Mouse (Mus musculus) heart, adult 2 months (tissue): ENCODE results near the gene Agl. TPM values are rescaled to one million over a fixed set of nuclear protein-coding genes. Genes with fewer than 3 reads are reported as not detected.
"Not testable (repeated sequence)": the region's sequence is repeated elsewhere in the genome, so short reads cannot be mapped to it uniquely, and the experiment has no call there.

Experiments
- DNase-seq, 2 experiments: peaks; one replicate each; pipeline ENCODE4 v3.0.0; 2021
- H3K27ac ChIP-seq: fragments of 200-600 bp; 2 replicates; pipeline ENCODE4 v1.8.1; 2022
- H3K27me3 ChIP-seq: fragments of 200-500 bp; 2 replicates; pipeline ENCODE4 v1.6.1; 2012; ENCODE audit warnings: mild to moderate bottlenecking, low read length, inconsistent platforms, mixed read lengths; ENCODE audit not compliant: control insufficient read depth, insufficient read depth
- H3K36me3 ChIP-seq: fragments of 200-500 bp; 2 replicates; pipeline ENCODE4 v1.6.1; 2012; ENCODE audit warnings: low read length, inconsistent platforms; ENCODE audit not compliant: control insufficient read depth, insufficient read depth
- H3K4me1 ChIP-seq: fragments of 200-500 bp; 2 replicates; pipeline ENCODE4 v1.6.1; 2011; ENCODE audit warnings: low read length; ENCODE audit not compliant: control insufficient read depth, insufficient read depth
- H3K4me3 ChIP-seq: fragments of 200-600 bp; 2 replicates; pipeline ENCODE4 v1.8.1; 2022
- H3K79me2 ChIP-seq: fragments of 200-500 bp; replicated peaks from 2 replicates; pipeline ENCODE4 v1.6.1; 2012; ENCODE audit warnings: mild to moderate bottlenecking, inconsistent platforms, low read length, moderate library complexity, mixed read lengths; ENCODE audit not compliant: control insufficient read depth, insufficient read depth
- H3K9ac ChIP-seq: fragments of 200-500 bp; 2 replicates; pipeline ENCODE4 v1.6.1; 2012; ENCODE audit warnings: low read depth, mild to moderate bottlenecking, control low read depth, inconsistent platforms, low read length, mixed read lengths
- CTCF ChIP-seq: fragments of 200-600 bp; IDR thresholded peaks from 2 replicates; pipeline ENCODE4 v1.8.1; 2022; ENCODE audit warnings: antibody characterized with exemption, mild to moderate bottlenecking, moderate library complexity
- EP300 ChIP-seq: fragments of 200-500 bp; IDR thresholded peaks from 2 replicates; pipeline ENCODE4 v1.6.1; 2011; ENCODE audit warnings: low read depth, low read length, control low read depth; ENCODE audit not compliant: insufficient read depth
- POLR2A ChIP-seq: fragments of 200-500 bp; IDR thresholded peaks from 2 replicates; pipeline ENCODE4 v1.6.1; 2011; ENCODE audit warnings: mild to moderate bottlenecking, low read depth, low read length, control low read depth; ENCODE audit not compliant: insufficient read depth
- WGBS: fragments of 180-500 bp; shearing (Covaris S2); methylation state at CpG from one replicate; pipeline ENCODE4 v1.1.7; 2018; 5-methylcytosine and 5-hydroxymethylcytosine counted together
- intact Hi-C: fragments of 180-260 bp; cut with DNase I; formaldehyde crosslinking; loops from one replicate; pipeline ENCODE4 v1.15.1; 2025
- polyA plus RNA-seq: library from polyadenylated mRNA; depleted of rRNA; stranded (reverse); fragments of >200 nt; gene quantifications from 2 replicates; pipeline ENCODE4 v1.2.3, GENCODE M21; 2012
- total RNA-seq, 2 experiments: library from RNA; stranded (reverse); gene quantifications; 2 replicates each; pipeline ENCODE4 v1.2.3; 2021

The Agl gene
- total and polyA plus RNA-seq, 3 experiments = 41.1 to 200 (median 173) TPM

DNA sequence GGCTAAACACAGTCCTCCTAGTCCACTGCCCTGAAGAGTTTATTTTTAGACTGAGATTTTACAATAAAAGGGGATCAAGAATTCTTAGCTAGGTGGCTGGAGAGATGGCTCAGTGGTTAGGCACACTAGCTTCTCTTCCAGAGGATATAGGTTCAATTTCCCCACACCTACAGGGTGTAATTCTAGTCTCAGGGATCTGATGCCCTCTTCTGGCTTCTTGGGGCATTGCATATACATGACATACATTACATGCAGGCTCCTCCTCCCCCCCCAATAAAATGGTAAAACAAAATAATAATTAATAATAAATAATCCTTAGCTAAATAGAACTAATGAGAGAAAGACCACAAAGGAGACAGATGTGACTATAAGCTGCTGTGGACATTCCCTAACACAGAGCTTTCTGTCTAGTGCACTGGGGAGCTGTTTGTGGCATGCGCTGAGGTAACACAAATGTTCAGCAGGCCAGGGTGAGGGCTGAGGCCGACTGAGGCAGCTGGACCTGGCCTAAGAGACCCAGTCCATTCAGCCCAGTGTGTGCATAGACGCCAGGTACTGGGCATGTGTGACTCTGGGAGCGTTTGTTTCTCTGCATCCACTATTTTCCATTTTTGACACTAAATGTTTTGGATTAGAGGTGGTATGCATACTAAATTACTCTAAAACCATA lies 56.6 kb downstream of the Agl start:
- 83% methylated on average over 4 of the region's 4 CpGs for WGBS
- DNase-seq = no peak
- H3K36me3 ChIP-seq = no peaks in the 10 kb centered on the region
- H3K4me3 ChIP-seq = no peak overlapping the region
- intact Hi-C loops = loop anchor here (2.0 to 5.0 kb wide), 2 partner anchors 157 to 244 kb away; partner anchors contain the start of genes Rtca and Sass6
- no peaks in the 10 kb centered on the region for H3K27me3 ChIP-seq
- no peak overlapping the region for H3K9ac ChIP-seq
- no peak overlapping the region for H3K27ac ChIP-seq
- no peaks in the 10 kb centered on the region for H3K79me2 ChIP-seq
- TF ChIP-seq EP300 (no peak), POLR2A (no peak), CTCF (peak; percentile 86)
- no peaks in the 10 kb centered on the region; the same call in 1 of the 2 replicates for H3K4me1 ChIP-seq

DNA sequence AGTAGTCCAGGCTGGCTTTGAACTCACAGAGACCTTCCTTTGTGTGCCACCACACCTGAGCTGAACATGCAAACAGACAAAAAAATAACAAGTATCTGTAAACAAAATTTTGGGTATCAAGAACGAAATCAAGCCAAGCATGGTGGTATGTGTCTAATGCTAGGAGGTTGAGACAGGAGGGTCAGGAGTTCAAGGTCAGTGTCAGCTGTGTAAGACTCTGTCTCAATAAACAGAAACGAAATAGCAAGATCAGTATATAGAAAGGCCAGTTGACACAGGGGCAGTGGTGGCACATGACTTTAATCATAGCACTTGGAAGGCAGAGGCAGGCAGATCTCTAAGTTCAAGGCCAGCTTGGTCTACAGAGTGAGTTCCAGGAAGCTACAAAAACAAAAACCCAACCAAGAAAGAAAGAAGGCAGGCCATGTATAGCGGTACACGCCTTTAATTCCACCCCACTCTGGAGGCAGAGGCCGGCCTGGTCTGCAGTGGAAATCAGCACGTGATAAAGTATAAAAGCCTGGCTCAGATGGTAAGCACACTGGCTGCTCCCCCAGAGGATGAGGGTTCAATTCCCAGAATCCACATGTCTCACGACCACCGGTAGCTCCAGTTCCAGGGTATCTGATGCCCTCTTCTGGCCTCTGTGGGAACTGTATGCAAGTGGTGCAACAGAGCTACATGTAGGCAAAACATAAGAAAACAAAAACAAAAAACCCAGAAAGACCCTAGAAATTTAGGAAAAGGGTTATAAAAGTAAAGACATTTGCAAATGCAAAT lies 59.4 kb downstream of the Agl start:
- Histone ChIP-seq H3K9ac (no peak overlapping the region), H3K79me2 (no peaks in the 10 kb centered on the region), H3K36me3 (no peaks in the 10 kb centered on the region), H3K4me3 (no peak overlapping the region), H3K27me3 (no peaks in the 10 kb centered on the region), H3K4me1 (no peaks in the 10 kb centered on the region; the same call in 1 of the 2 replicates), H3K27ac (no peak overlapping the region)
- peak; percentile 83 for TF ChIP-seq CTCF
- no peak for TF ChIP-seq POLR2A
- intact Hi-C loops = loop anchor here (5.0 kb wide), 1 partner anchor 416 kb away; no protein-coding TSS in a partner anchor
- peak; percentile 13 to 47 for DNase-seq
- 57% methylated on average over 8 of the region's 8 CpGs for WGBS

DNA sequence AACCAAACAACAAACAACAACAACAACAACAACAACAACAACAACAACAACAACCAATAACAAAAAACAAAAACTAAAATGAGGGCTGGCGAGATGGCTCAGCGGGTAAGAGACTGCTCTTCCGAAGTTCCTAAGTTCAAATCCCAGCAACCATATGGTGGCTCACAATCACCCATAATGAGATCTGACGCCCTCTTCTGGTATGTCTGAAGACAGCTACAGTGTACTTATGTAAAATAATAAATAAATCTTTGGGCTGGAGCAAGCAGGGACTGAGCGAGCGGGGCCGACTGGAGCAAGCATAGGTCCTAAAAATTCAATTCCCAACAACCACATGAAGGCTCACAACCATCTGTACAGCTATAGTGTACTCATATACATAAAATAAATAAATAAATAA lies 60.3 kb downstream of the Agl start:
- intact Hi-C loops = loop anchor here (5.0 kb wide), 1 partner anchor 415 kb away; no protein-coding TSS in a partner anchor
- not testable (repeated sequence) for H3K9ac ChIP-seq, H3K4me1 ChIP-seq, DNase-seq, H3K4me3 ChIP-seq, H3K36me3 ChIP-seq, H3K27me3 ChIP-seq, H3K79me2 ChIP-seq, H3K27ac ChIP-seq
- 92% methylated on average over 7 of the region's 7 CpGs for WGBS
- TF ChIP-seq CTCF = peak; percentile 40

DNA sequence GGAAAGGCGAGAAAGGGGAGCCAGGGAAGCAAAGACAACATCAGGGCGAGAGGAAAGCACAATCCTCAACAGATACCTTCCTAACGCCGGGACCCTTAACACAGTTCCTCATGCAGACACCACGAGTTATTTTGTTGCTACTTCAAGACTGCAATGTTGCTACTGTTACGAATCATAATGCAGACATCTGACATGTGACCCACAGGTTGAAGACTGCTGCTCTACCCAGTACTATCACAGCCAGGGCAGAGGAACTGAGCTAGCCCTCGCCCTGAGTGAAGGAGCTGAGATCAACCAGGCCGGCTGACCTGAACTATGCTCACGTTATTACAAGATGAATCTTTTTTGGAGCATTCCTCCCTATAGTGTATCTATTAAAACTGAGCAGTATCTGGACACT lies 67.0 kb downstream of the Agl start:
- H3K27ac ChIP-seq = no peak overlapping the region
- H3K4me3 ChIP-seq = no peak overlapping the region
- no peaks in the 10 kb centered on the region for H3K27me3 ChIP-seq
- TF ChIP-seq CTCF (no peak), EP300 (no peak), POLR2A (no peak)
- H3K4me1 ChIP-seq = no peaks in the 10 kb centered on the region
- 69% methylated on average over 9 of the region's 9 CpGs for WGBS
- no peaks in the 10 kb centered on the region for H3K79me2 ChIP-seq
- no peaks in the 10 kb centered on the region for H3K36me3 ChIP-seq
- no peak for DNase-seq
- no peak overlapping the region for H3K9ac ChIP-seq
- intact Hi-C loops = no loop called here

DNA sequence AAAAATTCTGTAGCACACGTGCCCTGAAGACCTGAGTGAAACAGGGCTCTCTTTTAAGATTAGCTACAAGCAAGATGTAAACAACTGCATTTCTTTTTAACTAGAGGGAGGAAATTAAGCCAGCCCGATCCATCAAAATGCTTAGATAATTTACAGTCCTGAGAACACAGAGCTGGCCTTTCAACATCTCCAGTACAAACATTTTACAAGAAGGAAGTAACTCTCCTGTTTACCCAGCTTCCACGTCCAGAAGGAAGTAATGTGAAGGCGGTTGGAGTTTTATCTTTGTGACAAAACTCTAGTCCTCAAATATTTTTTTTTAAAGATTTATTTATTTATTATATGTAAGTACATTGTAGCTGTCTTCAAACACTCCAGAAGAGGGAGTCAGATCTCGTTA lies 67.9 kb downstream of the Agl start:
- no peak for DNase-seq
- H3K79me2 ChIP-seq = no peaks in the 10 kb centered on the region
- no peak overlapping the region for H3K27ac ChIP-seq
- intact Hi-C loops = no loop called here
- no peak overlapping the region for H3K9ac ChIP-seq
- no peak overlapping the region for H3K4me3 ChIP-seq
- no peaks in the 10 kb centered on the region for H3K4me1 ChIP-seq
- TF ChIP-seq EP300 (no peak), CTCF (no peak), POLR2A (no peak)
- H3K36me3 ChIP-seq = no peaks in the 10 kb centered on the region
- 67% methylated on average over 5 of the region's 5 CpGs for WGBS
- no peaks in the 10 kb centered on the region for H3K27me3 ChIP-seq

DNA sequence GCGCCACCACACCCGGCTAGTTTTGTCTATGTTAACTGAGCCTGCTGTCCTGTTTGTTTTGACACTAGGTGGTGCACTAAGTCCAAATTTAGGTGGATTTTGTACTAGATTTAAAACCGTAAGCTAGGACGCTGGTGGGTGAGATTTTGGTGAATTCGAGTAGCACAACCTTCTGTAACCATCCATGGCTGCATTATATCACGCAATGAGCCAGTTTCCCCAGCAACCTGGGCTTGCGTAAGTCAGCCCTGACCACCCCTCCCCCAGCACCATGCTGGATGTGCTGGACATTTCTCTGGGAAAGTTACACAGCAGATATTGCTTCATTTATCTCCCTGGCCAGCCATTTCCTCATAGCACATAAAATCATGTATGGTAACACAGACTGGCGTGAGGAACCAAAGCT lies 70.6 kb downstream of the Agl start:
- H3K9ac ChIP-seq = no peak overlapping the region
- no peaks in the 10 kb centered on the region for H3K79me2 ChIP-seq
- WGBS = 66% methylated on average over 8 of the region's 8 CpGs
- H3K4me3 ChIP-seq = no peak overlapping the region
- intact Hi-C loops = no loop called here
- H3K36me3 ChIP-seq = no peaks in the 10 kb centered on the region
- TF ChIP-seq POLR2A (no peak), CTCF (peak; percentile 35)
- H3K4me1 ChIP-seq = no peaks in the 10 kb centered on the region
- DNase-seq = no peak
- H3K27me3 ChIP-seq = no peaks in the 10 kb centered on the region
- no peak overlapping the region for H3K27ac ChIP-seq
